Mouse (Mus musculus): ENCODE data around the gene Ankrd33b.

DNA sequence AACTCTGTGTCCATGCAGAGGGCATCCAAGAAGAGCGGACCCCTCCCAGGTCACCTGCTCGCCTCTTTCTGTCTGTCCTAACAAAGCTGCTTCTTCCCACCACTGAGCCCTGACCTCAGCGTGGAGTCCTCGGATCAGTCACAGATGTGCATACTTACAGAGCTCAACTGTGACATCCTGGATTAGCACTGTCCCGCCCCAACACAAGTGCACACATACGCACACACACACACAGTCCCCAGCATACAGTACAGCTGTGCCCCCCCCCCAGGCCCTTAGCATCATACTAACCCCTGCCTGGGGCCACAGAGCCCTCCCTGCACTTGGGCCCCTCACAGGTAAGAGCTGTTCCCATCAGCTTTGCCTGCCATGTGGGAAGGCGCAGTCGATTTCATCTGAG, 102.1 kb downstream of the Ankrd33b start:
- TF ChIP-seq POLR2A (IDR thresholded peaks at IDR 0.05; ENCODE audit: low read depth, low read length): no peak
- TF ChIP-seq CTCF (IDR thresholded peaks at IDR 0.05; ENCODE audit: borderline replicate concordance, insufficient read depth, low read length): no peak

All from embryonic fibroblast, embryonic 13.5 days (primary cell).